Mouse (Mus musculus) embryonic facial prominence, embryonic 13.5 days (tissue): ENCODE data around the gene Kctd13. TPM values are rescaled to one million over a fixed set of nuclear protein-coding genes. Genes with fewer than 3 reads are reported as not detected.
A peak's percentile ranks its signal among the peaks of the same experiment; 100 is the strongest.

Experiments used
- ATAC-seq: fragments of 200-750 bp; cut with Nextera tagmentation; 2 replicates; pipeline ENCODE4 v1.8.0; 2017; ENCODE audit warnings: low read depth; ENCODE audit not compliant: insufficient number of reproducible peaks, insufficient read depth, low FRiP score, low TSS enrichment
- H3K27ac ChIP-seq: fragments of 300-500 bp; sonication (generic); 2 replicates; pipeline ENCODE4 v1.5.1; 2015; ENCODE audit warnings: moderate library complexity, mild to moderate bottlenecking, inconsistent platforms
- H3K27me3 ChIP-seq: fragments of 300-500 bp; sonication (generic); 2 replicates; pipeline ENCODE4 v1.6.1; 2015; ENCODE audit warnings: mild to moderate bottlenecking, inconsistent platforms
- H3K36me3 ChIP-seq: fragments of 300-500 bp; sonication (generic); 2 replicates; pipeline ENCODE4 v1.6.1; 2015; ENCODE audit warnings: mild to moderate bottlenecking, inconsistent platforms
- H3K4me1 ChIP-seq: fragments of 300-500 bp; sonication (generic); 2 replicates; pipeline ENCODE4 v1.6.1; 2015; ENCODE audit warnings: inconsistent platforms
- H3K4me2 ChIP-seq: fragments of 300-500 bp; sonication (generic); 2 replicates; pipeline ENCODE4 v1.6.1; 2015; ENCODE audit warnings: moderate library complexity, mild to moderate bottlenecking, inconsistent platforms
- H3K4me3 ChIP-seq: fragments of 300-500 bp; sonication (generic); 2 replicates; pipeline ENCODE4 v1.5.1; 2015; ENCODE audit warnings: mild to moderate bottlenecking, inconsistent platforms
- H3K9ac ChIP-seq: fragments of 300-500 bp; sonication (generic); 2 replicates; pipeline ENCODE4 v1.6.1; 2015; ENCODE audit warnings: mild to moderate bottlenecking, inconsistent platforms
- H3K9me3 ChIP-seq: fragments of 300-500 bp; sonication (generic); 2 replicates; pipeline ENCODE4 v1.6.1; 2016; ENCODE audit warnings: inconsistent platforms
- WGBS: fragments of 180-500 bp; shearing (Covaris S2); methylation state at CpG from one replicate; pipeline ENCODE4 v1.1.7; 2015; ENCODE audit warnings: mixed read lengths; 5-methylcytosine and 5-hydroxymethylcytosine counted together
- polyA plus RNA-seq: library from polyadenylated mRNA; unstranded; fragments of >200 nt; fragmentation: Nextera tagmentation; extraction: Ambion mirVana; gene quantifications from 2 replicates; pipeline ENCODE4 v1.2.1, GENCODE M21; 2015

Gene Kctd13
- polyA plus RNA-seq, 1 experiment from 2014 or later, result 19.8 TPM

- H3K36me3 ChIP-seq, result peaks cover 22% of the 10 kb centered on the region; the same call in 1 of the 2 replicates
- H3K4me1 ChIP-seq, result peaks cover 14% of the 10 kb centered on the region
- H3K9me3 ChIP-seq, result no peaks in the 10 kb centered on the region
- no peak overlapping the region for H3K4me2 ChIP-seq
- H3K27ac ChIP-seq, result no peak overlapping the region
- no peak for ATAC-seq
- H3K27me3 ChIP-seq, result peaks cover 22% of the 10 kb centered on the region
- no peak overlapping the region for H3K4me3 ChIP-seq
- H3K9ac ChIP-seq, result no peak overlapping the region
- WGBS, result 40% methylated on average over 3 of the region's 3 CpGs
Measured at GRCm38 (mm10) chr7:126946530-126946929, 17.9 kb downstream of the Kctd13 start.

- no peak for ATAC-seq
- H3K27me3 ChIP-seq, result peaks cover 42% of the 10 kb centered on the region
Measured at GRCm38 (mm10) chr7:126948626-126949025, 19.9 kb downstream of the Kctd13 start.

GRCm38 (mm10) chr7:126949403-126949792, 20.7 kb downstream of the Kctd13 start, which contains the start of gene Asphd1:
Gene Asphd1 (minus strand): TSS chr7:126949582.
- H3K4me3 ChIP-seq, result peak within 1 kb of the TSS; percentile 52
- peaks cover 47% of the 10 kb centered on the region for H3K27me3 ChIP-seq
- WGBS, result 2% methylated on average over 21 of the region's 21 CpGs
- no peak within 1 kb of the TSS for H3K27ac ChIP-seq
- no peaks in the 10 kb centered on the region for H3K9me3 ChIP-seq
- H3K4me1 ChIP-seq, result peaks cover 14% of the 10 kb centered on the region
- peak within 1 kb of the TSS; percentile 99 for H3K4me2 ChIP-seq
- H3K9ac ChIP-seq, result peak within 1 kb of the TSS; percentile 67
- H3K36me3 ChIP-seq, result peaks cover 10% of the 10 kb centered on the region; the same call in 1 of the 2 replicates
- ATAC-seq, result peak; percentile 50; the same call in 1 of the 2 replicates

More at GRCm38 (mm10) chr7:126948626-126949025, 19.9 kb downstream of the Kctd13 start:
- Histone ChIP-seq H3K36me3 (peaks cover 12% of the 10 kb centered on the region; the same call in 1 of the 2 replicates), H3K4me3 (no peak overlapping the region), H3K9me3 (no peaks in the 10 kb centered on the region), H3K4me1 (peaks cover 14% of the 10 kb centered on the region), H3K27ac (no peak overlapping the region), H3K4me2 (peak overlapping the region; percentile 99), H3K9ac (no peak overlapping the region)
- 81% methylated on average over 10 of the region's 10 CpGs for WGBS

- Histone ChIP-seq H3K4me1 (peaks cover 14% of the 10 kb centered on the region), H3K9me3 (no peaks in the 10 kb centered on the region), H3K4me3 (peak within 1 kb of the TSS; percentile 52), H3K36me3 (peaks cover 4% of the 10 kb centered on the region; the same call in 1 of the 2 replicates), H3K9ac (peak within 1 kb of the TSS; percentile 67), H3K27me3 (peaks cover 47% of the 10 kb centered on the region), H3K27ac (no peak within 1 kb of the TSS), H3K4me2 (peak within 1 kb of the TSS; percentile 99)
- peak; percentile 82 for ATAC-seq
- WGBS, result under 1% methylated on average over 42 of the region's 42 CpGs
Measured at GRCm38 (mm10) chr7:126949793-126950646, 21.3 kb downstream of the Kctd13 start, which contains the start of gene Sez6l2. Gene Sez6l2 (plus strand): TSS chr7:126950563.

GRCm38 (mm10) chr7:126950647-126951615, 22.3 kb downstream of the Kctd13 start:
- H3K4me3 ChIP-seq, result peak overlapping the region; percentile 52; the same call in 1 of the 2 replicates
- no peaks in the 10 kb centered on the region for H3K36me3 ChIP-seq
- ATAC-seq, result no peak
- peaks cover 14% of the 10 kb centered on the region for H3K4me1 ChIP-seq
- no peaks in the 10 kb centered on the region for H3K9me3 ChIP-seq
- peaks cover 47% of the 10 kb centered on the region for H3K27me3 ChIP-seq
- no peak overlapping the region for H3K27ac ChIP-seq
- WGBS, result 6% methylated on average over 26 of the region's 26 CpGs
- no peak overlapping the region for H3K9ac ChIP-seq
- H3K4me2 ChIP-seq, result peak overlapping the region; percentile 99

- peaks cover 47% of the 10 kb centered on the region for H3K27me3 ChIP-seq
- H3K4me2 ChIP-seq, result no peak overlapping the region
- ATAC-seq, result no peak
- no peak overlapping the region for H3K4me3 ChIP-seq
- no peak overlapping the region for H3K27ac ChIP-seq
- H3K36me3 ChIP-seq, result no peaks in the 10 kb centered on the region
- H3K9me3 ChIP-seq, result no peaks in the 10 kb centered on the region
- WGBS, result 16% methylated on average over 4 of the region's 4 CpGs
- no peak overlapping the region for H3K9ac ChIP-seq
- peaks cover 14% of the 10 kb centered on the region for H3K4me1 ChIP-seq
Measured at GRCm38 (mm10) chr7:126951741-126952140, 23.1 kb downstream of the Kctd13 start.

- Histone ChIP-seq H3K36me3 (no peaks in the 10 kb centered on the region), H3K27ac (no peak overlapping the region), H3K27me3 (peaks cover 47% of the 10 kb centered on the region), H3K9ac (no peak overlapping the region), H3K4me2 (no peak overlapping the region), H3K4me3 (no peak overlapping the region), H3K9me3 (no peaks in the 10 kb centered on the region), H3K4me1 (peaks cover 14% of the 10 kb centered on the region)
- no peak for ATAC-seq
- WGBS, result 0% methylated on average over 8 of the region's 8 CpGs
Measured at GRCm38 (mm10) chr7:126952646-126953045, 24.0 kb downstream of the Kctd13 start.

- H3K4me1 ChIP-seq, result peaks cover 5% of the 10 kb centered on the region
- H3K27me3 ChIP-seq, result peaks cover 40% of the 10 kb centered on the region
- no peaks in the 10 kb centered on the region for H3K9me3 ChIP-seq
- H3K4me3 ChIP-seq, result no peak overlapping the region
- no peaks in the 10 kb centered on the region for H3K36me3 ChIP-seq
- H3K27ac ChIP-seq, result no peak overlapping the region
- H3K9ac ChIP-seq, result no peak overlapping the region
- WGBS, result 59% methylated on average over 3 of the region's 3 CpGs
- no peak for ATAC-seq
- no peak overlapping the region for H3K4me2 ChIP-seq
Measured at GRCm38 (mm10) chr7:126955125-126955524, 26.4 kb downstream of the Kctd13 start.

- Histone ChIP-seq H3K36me3 (no peaks in the 10 kb centered on the region), H3K9me3 (no peaks in the 10 kb centered on the region), H3K27ac (no peak overlapping the region), H3K9ac (no peak overlapping the region), H3K4me2 (no peak overlapping the region), H3K4me1 (no peaks in the 10 kb centered on the region), H3K4me3 (no peak overlapping the region), H3K27me3 (peaks cover 24% of the 10 kb centered on the region)
- no peak for ATAC-seq
- 74% methylated on average over 9 of the region's 9 CpGs for WGBS
Measured at GRCm38 (mm10) chr7:126959780-126960179, 31.1 kb downstream of the Kctd13 start.

GRCm38 (mm10) chr7:126961095-126961494, 32.4 kb downstream of the Kctd13 start:
- H3K4me1 ChIP-seq, result no peaks in the 10 kb centered on the region
- no peak overlapping the region for H3K9ac ChIP-seq
- H3K27me3 ChIP-seq, result peaks cover 24% of the 10 kb centered on the region
- WGBS, result 88% methylated on average over 5 of the region's 5 CpGs
- ATAC-seq, result no peak
- H3K9me3 ChIP-seq, result no peaks in the 10 kb centered on the region
- H3K4me3 ChIP-seq, result no peak overlapping the region
- H3K27ac ChIP-seq, result no peak overlapping the region
- H3K36me3 ChIP-seq, result no peaks in the 10 kb centered on the region
- no peak overlapping the region for H3K4me2 ChIP-seq

- Histone ChIP-seq H3K4me1 (no peaks in the 10 kb centered on the region), H3K27ac (no peak overlapping the region), H3K9me3 (no peaks in the 10 kb centered on the region), H3K36me3 (no peaks in the 10 kb centered on the region), H3K9ac (no peak overlapping the region), H3K4me2 (no peak overlapping the region), H3K27me3 (peaks cover 24% of the 10 kb centered on the region), H3K4me3 (no peak overlapping the region)
- no peak for ATAC-seq
- 78% methylated on average over 4 of the region's 4 CpGs for WGBS
Measured at GRCm38 (mm10) chr7:126961965-126962364, 33.3 kb downstream of the Kctd13 start.
